Mouse (Mus musculus): ENCODE measurements around the gene Rnaseh2c.

The Rnaseh2c gene

DNA sequence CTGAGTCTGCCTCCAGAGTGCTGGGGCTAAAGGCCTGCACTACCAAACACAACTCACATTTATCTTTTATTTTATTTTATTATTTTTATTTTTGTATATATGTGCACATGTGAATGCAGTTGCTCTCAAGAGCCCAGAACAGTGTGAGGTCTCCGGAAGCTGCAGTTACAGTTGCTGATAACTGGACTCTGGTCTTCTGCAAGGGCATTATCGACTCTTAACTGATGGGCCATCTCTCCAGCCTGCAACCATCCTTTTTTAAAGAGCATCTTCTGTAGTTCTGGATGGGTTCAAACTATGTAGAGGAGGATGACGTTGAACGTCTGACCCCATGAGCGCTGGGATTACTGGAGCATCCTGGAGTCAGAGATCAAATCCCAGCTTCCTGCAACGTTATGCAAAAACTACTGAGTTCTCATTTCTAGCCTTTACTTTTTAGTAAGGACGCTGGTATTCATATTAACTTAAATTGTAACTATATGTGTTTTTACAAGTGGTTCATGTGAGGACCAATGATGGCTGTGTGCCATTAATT lies 34.4 kb downstream of the Rnaseh2c start:
- no peak for DNase-seq (ENCODE audit: low spot score)

DNA sequence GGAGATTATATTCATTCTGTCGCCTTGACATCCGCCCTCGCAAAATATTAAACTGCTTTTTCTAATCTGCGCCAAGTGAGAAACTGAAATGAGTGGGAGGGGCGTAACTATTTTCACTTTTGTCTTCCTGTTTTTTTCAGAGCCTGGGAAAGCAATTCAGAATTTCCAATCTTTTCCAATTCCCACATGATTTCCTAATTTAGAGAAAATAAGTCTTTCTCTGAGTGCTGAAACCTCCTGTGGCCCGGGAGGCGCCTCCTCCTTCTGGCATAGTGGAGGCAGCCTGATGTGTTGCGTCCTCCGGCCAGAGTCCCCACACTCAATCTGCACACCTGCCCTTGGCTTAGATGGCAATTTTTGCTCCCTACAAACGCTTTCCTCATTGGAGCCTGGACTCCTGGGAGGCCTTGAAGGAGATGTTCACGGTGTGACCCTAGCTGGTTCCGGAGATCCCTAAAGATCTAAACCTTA lies 34.9 kb downstream of the Rnaseh2c start:
- DNase-seq (ENCODE audit: low spot score): peak; percentile 23

DNA sequence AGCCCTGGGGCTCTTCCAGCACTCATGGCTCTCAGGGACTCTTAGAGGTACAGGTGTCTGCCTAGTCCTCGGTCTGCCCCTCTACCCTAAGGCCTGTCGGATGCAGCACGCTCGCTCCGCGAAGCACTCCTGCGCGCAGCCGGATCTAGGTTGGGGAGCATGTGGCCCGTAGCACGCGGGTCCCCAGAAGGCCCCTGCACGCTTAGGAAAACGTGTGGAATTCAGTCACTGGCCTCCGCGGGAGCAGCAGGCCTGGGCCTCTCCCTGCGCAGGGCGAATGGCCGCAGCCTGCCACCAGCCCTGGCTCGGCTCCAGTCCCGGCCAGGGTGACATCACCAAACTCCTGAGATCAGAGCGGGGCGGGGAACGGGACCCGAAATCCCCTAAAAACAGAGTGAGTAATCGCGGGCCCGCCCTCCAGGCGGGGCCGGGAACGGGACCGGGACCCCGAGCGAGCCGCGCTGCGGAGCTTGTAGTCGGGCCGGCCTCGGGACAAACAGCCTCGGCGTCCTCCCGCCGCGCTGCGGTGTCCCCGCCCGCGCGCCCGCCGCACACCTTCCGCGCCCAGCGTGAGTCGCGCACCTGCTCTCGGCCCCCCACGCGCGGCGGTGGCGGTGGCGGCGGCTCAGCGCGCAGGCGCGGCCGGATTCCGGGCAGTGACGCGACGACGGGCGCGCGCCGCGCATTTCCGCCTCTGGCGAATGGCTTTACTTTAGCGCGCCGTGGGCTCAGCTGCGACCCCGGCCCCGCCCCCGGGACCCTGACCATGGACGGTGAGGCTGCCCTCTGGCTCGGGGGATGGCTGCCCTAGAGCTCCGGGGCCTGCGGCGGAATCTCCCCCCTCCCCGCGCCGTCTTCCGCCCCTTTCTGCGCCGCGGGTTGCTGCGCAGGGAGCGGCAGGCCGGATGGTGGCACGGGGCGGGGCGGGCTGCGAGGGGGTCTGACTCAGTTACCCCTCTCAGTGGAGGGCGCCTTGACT lies 35.7 kb downstream of the Rnaseh2c start, which contains the start of gene Rela:
Rela (plus strand) TSS at position 415 of the 979 bp plus-strand sequence.
- peak; percentile 83 for DNase-seq (ENCODE audit: low spot score)

DNA sequence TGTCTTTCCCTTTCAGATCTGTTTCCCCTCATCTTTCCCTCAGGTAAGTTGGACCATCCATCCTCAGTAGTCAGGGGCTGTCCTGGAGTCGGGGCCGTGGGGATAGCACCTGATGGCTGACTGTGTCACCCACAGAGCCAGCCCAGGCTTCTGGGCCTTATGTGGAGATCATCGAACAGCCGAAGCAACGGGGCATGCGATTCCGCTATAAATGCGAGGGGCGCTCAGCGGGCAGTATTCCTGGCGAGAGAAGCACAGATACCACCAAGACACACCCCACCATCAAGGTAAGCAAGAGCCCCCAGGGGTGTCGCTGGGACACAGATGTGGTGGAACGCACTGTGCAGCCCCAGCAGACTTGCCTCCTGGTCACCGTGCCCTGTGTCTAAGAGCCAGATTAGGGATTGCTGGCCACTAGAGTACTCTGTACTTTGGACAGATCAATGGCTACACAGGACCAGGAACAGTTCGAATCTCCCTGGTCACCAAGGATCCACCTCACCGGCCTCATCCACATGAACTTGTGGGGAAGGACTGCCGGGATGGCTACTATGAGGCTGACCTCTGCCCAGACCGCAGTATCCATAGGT lies 36.8 kb downstream of the Rnaseh2c start:
- no peak for DNase-seq (ENCODE audit: low spot score)

DNA sequence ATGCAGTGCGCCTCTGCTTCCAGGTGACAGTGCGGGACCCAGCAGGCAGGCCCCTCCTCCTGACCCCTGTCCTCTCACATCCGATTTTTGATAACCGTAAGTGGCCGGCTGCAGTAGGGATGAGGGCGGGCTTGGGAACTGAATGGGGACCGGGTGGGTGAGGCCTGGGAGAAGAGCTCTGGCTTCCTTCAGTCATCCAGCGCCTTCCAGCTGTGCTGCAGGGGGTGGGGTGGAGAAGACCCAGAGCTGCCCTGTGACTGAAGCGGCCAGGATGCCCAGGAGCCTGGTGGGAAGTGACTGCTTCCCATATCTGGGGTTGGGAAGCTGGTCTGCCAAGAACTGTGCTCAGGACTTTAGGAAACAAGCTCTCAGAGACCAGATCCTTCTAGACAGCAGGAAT lies 38.7 kb downstream of the Rnaseh2c start:
- DNase-seq (ENCODE audit: low spot score): no peak

DNA sequence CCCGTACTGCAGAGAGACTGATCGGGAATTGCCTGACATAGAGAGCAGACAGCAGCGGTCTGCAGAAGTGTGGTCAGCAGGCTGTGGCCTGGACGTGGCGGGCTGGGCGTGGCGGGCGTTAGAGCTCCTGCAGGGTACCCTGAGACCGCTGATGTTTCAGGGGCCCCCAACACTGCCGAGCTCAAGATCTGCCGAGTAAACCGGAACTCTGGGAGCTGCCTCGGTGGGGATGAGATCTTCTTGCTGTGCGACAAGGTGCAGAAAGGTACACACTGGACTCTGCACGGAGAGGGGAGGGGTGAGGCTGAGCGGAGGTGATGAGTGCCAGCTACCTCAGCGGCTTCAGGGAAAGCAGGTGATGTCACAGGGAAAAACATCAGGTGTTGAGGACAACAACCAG lies 39.3 kb downstream of the Rnaseh2c start:
- no peak for DNase-seq (ENCODE audit: low spot score)

DNA sequence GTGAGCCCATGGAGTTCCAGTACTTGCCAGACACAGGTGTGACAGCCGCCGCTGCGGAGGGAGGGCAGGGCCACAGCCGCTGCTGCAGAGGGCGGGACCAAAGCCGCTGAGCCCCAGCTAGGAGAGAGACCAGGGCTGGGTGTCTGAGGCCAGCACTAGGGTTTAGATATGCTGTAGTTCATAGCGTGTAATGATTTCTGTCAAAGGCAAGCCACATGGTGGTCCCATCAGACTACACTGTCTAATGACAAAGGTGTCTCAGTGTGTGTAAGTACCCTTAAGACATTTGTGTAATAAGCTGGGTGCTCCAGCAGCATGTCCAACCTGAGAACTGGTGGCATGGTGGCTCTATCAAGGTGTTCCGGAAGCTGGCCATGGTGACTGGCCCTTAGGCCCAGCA lies 40.0 kb downstream of the Rnaseh2c start:
- DNase-seq (ENCODE audit: low spot score): no peak

DNA sequence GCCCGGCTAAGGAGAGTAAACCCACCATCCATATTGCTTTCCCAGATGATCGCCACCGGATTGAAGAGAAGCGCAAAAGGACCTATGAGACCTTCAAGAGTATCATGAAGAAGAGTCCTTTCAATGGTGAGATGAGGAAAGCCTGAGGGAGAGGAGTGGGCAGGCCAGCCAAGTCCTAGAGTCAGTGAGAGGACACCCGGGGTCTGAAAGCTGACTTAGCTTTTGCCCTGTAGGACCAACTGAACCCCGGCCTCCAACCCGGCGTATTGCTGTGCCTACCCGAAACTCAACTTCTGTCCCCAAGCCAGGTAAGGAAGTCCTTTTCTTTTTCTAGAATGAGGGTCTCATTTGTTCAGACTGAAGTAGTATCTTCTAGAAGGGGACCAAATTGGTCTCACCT lies 43.6 kb downstream of the Rnaseh2c start:
- no peak for DNase-seq (ENCODE audit: low spot score)

DNA sequence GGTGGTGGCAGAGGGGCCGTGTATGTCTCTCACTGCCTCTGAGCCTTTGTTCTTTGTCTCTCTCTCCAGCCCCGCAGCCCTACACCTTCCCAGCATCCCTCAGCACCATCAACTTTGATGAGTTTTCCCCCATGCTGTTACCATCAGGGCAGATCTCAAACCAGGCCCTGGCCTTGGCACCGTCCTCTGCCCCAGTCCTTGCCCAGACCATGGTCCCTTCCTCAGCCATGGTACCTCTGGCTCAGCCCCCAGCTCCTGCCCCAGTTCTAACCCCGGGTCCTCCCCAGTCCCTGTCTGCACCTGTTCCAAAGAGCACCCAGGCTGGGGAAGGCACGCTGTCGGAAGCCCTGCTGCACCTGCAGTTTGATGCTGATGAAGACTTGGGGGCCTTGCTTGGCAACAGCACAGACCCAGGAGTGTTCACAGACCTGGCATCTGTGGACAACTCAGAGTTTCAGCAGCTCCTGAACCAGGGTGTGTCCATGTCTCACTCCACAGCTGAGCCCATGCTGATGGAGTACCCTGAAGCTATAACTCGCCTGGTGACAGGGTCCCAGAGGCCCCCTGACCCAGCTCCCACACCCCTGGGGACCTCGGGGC lies 45.2 kb downstream of the Rnaseh2c start:
- DNase-seq (ENCODE audit: low spot score): no peak

DNA sequence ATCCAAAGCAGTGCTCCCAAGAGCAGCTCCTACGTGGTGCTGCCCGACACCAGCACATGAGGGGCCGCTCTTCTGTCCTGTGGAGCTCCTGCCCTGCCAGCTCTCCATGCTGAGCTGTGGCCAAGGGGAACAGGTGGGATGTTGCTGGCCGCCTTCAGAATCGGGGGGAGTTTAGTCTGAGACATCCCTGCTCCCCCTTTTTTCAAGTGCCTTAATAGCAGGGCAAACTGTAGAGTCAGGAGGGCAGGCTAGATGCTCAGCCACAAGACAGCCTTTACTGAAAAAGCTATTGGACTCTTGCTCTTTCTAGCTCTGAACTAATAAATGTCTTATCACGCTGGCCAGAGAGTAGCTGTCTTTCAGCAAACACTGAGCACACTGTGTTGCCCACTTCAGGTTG lies 46.1 kb downstream of the Rnaseh2c start:
- no peak for DNase-seq (ENCODE audit: low spot score)

DNA sequence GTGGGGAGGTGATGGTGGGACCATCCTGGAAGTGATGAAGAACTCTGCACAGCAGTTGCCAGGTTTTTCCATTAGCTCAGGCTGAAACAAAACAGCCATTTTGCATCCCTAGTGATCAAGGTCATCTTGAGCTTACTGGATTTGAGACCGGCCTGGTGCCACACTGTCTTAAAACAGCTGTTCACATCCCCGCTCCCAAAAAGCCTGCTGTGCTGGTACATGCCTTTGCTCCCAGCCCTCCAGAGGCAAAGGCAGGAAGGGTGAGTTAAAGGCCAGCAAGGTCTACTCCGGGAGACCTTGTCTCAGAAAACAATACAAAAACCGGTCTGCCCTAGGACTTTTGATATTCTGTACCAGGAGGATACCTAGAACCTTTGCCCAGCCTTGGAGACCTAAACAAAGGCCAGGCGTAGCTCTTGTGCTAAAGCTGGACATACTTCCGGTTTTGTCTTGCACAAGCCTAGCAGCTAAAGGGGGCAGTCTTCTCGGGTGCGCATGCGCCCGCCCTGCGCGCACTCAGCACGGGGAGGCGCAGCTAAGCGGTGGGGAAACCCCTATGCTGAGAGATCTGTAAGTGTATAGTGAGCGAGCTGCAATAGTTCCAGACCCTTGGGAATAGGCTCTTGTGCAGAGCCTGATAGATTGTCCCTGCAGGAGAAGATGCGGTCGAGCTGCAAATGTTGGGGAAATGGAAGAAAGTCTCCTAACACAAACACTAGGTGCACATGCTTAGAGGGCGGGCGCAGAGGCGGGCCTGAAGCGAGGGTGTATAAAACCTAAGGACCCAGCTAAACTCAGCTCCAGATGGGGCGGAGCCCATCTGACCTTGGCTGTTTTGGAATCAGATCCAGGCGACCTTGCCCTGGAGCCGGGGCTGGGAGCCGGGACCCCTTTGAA lies 47.0 kb downstream of the Rnaseh2c start:
- DNase-seq (ENCODE audit: low spot score): peak; percentile 67

DNA sequence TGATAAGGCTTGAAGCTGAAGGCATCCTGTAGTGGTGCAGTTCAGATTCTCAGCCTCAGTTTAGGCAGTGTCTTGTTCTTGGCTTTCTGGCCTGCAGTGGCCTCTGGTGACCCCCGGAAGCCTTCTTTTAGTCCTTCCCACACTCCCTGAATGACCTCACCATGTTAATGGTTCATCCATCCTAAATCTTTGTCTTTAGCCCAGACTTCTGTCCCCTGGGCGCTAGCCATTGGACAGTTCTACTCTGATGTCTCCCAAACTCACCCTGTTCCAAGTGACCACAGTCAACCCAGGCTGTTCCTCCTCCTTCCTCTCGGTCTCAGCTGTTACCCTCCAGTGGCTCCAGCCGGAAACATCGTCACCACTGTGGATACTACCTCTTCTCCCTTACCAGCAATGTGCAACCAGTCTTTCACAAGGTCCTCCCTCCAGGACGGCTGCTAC lies 47.6 kb downstream of the Rnaseh2c start:
- DNase-seq (ENCODE audit: low spot score): no peak

DNA sequence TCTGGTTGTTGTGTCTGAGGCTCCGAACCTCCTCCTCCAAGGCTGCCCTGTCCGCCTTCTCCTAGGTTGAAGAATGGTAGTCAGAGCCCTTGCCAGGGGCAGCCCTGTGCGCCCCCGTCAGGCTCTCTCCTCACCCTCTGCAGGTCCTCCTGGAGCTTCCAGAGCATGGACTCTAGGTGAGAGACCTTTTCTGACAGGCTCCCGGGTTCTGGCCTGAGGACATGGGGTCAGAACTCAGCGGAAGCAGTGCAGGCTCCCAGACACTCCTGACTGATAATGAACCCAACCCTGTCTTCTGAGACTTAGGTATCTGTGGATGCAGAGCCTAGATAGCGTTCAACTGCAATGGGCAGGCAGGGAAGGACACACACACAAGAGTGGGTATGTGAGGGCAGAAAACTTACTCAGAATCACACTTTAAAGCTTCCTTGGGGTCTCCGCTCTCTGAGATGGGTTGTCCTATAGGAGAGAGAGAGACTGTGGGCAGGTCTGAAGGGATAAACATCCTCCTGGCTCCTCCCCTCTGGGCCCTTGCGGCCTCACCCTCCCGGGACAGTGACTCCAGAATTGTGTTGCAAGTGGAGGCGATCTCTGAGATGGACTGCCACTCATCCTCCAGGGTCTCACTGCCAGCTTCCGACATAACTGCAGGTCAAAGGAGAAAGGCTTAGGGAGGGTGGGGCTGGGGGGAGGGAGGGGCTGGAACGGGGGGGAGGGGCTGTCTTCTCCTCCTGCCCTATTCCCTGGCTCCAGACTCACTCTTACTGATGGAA lies 50.0 kb downstream of the Rnaseh2c start:
- DNase-seq (ENCODE audit: low spot score): no peak

DNA sequence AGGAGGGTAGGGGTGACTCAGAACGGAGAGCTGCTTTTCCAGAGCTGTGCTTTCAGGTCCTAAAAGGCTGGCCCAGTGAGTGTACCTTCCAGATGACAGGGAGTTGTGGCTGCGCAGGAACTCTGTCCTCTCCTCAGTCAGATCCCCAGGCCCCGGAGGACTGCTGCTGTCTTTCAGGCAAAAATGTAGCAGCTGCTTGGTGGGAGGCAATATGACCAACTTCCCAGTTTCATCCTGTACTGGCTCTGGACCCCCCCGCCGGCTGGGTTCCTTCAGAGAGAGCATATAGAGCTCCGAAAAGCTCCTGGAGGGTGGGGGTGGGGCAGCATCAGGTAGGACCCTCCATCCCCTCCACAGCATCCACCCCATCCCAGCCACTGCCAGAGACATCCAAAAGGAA lies 50.9 kb downstream of the Rnaseh2c start:
- DNase-seq (ENCODE audit: low spot score): no peak

DNA sequence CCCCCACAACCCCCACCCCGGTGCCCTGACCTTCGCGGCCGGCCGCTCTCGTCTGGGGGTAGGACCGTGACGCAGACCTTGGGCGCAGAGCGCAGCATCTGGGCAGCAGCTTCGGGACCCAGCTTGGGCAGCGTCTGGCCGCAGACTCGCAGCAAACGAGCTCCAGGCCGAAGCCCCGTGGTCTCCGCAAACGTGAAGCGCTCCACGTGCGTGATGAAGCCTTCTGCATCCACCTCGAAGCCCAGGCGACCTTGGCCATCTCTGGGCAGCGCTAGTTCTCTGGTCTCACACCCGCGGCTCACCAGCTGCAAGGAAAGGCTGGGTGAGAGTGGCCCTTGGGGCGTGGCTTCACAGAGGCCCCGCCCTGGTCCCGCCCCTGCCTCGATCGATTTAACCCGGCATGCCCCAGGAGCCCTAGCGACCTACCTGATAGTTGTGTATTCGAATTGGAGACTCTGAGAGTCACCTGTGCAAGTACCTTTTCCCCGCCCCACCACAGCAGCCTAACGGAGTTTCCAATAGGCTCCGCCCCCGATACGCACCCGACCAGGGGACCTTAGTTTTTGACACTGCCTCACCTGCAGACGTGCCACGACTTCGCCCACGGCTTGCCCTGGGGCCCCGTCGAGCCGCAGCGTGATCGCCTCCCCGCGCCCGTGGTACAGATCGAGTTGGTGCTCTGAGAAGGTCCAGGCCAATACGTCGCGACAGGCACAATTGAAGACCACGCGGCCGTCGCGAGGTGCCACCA lies 52.5 kb downstream of the Rnaseh2c start:
- DNase-seq (ENCODE audit: low spot score): no peak

DNA sequence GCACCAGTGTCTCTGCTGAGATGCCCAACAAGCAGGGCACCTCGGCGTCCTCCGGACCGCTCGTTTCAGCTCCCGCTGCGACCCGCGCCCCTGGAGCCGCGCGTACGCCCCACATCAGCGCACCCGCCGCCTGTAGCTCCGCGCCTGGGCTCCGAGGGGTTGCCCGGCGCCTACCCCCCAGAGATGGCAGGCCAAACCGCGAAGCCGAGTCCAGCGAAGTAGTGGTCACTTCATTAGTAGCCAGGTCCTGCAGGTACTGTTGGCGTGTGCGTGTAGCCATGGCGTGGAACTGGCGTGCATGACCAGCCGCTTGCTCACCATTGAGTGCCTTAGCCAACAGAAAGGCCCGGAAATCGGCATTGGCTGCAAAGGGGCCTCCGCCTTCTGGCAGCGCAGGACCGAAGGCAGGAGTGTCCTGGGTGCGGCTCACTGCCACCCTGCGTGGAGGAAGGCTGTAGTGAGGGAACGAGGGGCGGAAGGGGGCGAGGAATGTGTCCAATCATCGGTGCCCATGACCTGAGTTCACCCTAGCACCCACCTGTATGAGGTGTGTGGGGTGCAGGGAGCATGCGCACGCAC lies 53.1 kb downstream of the Rnaseh2c start:
- DNase-seq (ENCODE audit: low spot score): no peak

Measured in spleen, adult 12 weeks (tissue).